Mouse (Mus musculus): ENCODE data around the gene Tbc1d17.

Tbc1d17 gene

GRCm38 (mm10) chr7:44790066-44790465, 58.8 kb downstream of the Tbc1d17 start:
- DNase-seq (ENCODE audit: low spot score in 2 of 2): no peak

- DNase-seq (ENCODE audit: low spot score in 2 of 2): no peak
These were observed 59.3 kb downstream of the Tbc1d17 start for GRCm38 (mm10) chr7:44789531-44789930.
